Mouse (Mus musculus): ENCODE measurements at regions not wholly inside any gene's neighbourhood (a gene's known extent, or its start where the extent isn't known, plus 50 kb on each side); places are given as distances from the start of the nearest gene placed in this dataset.

- CTCF ChIA-PET, result no interaction called here
These were observed 475.8 kb downstream of the Rps29 start for GRCm38 (mm10) chr12:68683176-68683575.

- CTCF ChIA-PET, result no interaction called here
These were observed 478.3 kb downstream of the Rps29 start for GRCm38 (mm10) chr12:68680668-68681067.

GRCm38 (mm10) chr12:68676096-68676775, 482.8 kb downstream of the Rps29 start:
- CTCF ChIA-PET, result no interaction called here

DNA sequence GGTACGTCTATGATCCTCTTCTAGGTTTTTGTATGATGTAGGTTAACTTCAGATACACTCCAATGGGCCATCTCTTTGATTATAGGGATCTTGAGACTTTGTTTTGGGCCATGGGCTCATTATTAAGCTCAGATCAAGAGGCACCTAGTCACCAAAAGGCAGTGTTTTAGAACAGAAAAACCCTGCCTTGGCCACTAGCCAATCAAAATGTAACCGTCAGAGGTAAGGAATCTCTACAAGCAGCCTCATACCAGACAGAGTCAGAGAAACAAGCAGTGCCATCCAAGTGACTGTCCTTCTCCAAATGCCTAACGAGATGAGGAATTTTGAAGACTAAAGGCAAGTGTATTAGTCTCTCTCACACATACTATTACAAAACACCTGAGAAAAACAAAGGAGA, 487.0 kb downstream of the Rps29 start:
- CTCF ChIA-PET, result no interaction called here

DNA sequence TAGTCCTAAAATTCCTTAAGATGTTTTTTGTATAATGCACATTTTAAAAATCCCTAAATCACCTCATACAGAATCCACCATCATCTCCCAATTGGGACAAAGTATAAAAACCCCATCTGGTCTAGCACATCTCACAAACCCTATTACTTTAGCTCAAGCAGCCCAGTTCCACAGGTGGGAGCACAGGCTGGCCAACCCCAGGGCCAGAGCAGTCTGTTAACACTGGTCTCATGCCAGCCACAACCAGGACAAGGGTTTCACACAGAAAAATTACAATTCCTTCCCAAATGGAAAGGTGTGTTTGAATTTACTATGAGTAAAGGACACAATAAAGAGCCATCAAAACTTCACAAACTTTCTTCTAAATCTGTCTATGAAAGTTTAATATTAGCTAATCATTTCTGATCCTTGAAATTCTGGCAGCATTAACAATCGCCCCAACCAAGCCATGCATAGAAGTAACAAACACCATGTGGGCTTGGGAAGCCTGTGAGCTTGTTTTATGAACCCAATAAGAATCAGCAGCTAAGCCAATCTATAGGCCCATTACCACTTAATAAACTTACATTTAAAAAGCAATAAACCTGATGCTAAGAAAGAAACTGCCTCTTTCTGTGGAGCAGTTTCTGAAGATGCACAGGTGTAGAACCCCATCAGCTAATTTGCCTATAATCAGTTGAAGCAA, 512.9 kb downstream of the Rps29 start:
- CTCF ChIA-PET, result no interaction called here

- CTCF ChIA-PET, result no interaction called here
These were observed 515.3 kb downstream of the Rps29 start for GRCm38 (mm10) chr12:68643671-68644070.

DNA sequence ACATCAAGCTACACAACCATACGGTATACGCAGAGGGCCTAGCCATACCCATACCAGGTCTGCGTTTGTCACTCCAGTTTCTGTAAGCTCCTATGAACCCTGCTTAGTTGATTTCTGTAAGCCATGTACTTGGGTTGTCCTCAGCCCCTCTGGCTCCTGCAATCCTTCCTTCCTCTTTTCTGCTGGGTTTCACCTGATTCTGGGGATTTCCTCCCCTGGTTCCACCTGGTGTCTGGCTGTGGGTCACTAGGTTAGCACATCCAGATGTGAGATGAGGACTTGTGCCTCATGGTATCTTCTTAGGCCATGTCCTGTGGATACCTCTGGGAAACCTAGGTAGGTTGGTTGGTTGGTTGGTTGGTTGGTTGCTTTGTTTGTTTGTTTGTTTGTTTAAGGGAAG, 526.5 kb downstream of the Rps29 start:
- CTCF ChIA-PET, result no interaction called here

DNA sequence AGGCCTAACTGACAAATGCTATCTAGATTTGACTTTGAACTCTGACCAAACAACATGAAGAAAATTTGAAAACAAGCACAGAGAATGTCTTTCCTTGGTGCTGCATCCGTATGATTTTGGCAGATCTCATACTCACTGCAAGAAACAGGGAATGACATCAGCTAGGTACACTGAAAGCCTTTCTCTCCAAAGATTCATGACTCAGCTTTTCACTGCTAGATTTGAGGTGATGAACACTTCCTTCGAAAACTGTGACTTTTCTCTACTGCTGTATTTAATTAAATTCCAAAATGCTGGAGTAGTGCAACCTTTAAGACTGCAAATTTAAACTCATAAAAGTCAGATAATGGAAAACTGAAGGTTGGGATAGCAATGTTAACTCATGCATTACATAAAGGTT, 540.6 kb downstream of the Rps29 start:
- CTCF ChIA-PET, result no interaction called here

DNA sequence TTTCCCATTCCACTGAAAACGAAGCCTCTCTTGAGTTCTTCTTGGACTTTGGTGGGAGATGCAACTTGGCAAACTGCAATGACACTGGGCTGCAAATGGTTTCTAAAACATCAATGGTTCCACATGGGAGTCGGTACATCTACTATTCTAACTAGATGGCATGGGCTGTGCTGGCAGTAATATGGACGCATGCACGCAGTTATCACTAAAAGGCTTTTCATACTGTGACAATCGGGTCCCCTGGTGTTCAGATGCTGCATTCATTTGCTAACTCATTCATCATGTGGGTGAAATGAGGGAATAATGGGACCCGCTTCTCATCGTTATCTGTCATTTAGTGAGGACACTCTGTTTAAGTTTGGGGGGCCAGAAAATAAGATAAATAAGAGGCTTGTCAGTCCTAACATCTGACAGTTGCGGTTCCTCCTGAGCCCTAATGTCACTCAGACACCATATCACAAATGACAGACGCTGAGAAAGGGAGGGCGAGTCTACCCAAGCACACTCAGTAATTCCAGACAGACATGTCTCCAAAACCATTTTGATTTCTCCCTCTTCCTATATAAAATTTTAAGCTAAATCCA, 553.5 kb downstream of the Rps29 start:
- CTCF ChIA-PET, result no interaction called here

- CTCF ChIA-PET, result no interaction called here
These were observed 554.3 kb downstream of the Rps29 start for GRCm38 (mm10) chr12:68604524-68605299.

- CTCF ChIA-PET, result no interaction called here
These were observed 556.3 kb downstream of the Rps29 start for GRCm38 (mm10) chr12:68602682-68603081.

- CTCF ChIA-PET, result no interaction called here
These were observed 557.6 kb downstream of the Rps29 start for GRCm38 (mm10) chr12:68601366-68601765.

- CTCF ChIA-PET, result no interaction called here
These were observed 559.0 kb downstream of the Rps29 start for GRCm38 (mm10) chr12:68599681-68600596.

DNA sequence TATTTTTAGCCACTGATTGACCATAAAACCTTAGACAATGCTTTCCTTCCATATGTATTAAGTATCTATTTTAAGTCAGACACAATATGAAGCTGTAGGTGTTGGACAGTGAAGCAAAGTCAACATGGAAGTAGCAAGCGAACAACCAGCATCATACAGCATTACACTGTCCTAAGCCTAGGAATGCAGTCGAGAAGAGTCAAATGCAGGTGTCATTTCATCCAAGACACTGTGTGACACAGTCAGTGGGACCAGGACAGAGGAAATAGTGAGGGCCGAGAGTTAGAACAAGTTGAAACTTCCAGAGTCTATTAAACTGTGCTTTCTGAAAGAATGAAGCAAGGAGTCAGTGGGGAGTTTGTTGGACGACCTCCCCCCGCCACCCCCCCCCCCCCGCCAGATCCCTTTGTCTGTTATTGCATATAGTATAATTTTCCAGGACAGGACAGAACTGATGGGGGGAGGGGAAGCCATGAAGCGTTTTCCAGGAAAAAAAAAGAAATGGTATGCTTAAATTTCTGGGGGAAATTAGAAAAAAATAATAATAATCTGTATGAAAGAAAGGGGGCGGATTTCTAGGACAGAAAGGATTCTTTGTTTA, 559.9 kb downstream of the Rps29 start:
- CTCF ChIA-PET, result no interaction called here

GRCm38 (mm10) chr12:68585524-68585872, 573.5 kb downstream of the Rps29 start:
- CTCF ChIA-PET, result no interaction called here

- CTCF ChIA-PET, result no interaction called here
These were observed 574.0 kb downstream of the Rps29 start for GRCm38 (mm10) chr12:68584786-68585523.

DNA sequence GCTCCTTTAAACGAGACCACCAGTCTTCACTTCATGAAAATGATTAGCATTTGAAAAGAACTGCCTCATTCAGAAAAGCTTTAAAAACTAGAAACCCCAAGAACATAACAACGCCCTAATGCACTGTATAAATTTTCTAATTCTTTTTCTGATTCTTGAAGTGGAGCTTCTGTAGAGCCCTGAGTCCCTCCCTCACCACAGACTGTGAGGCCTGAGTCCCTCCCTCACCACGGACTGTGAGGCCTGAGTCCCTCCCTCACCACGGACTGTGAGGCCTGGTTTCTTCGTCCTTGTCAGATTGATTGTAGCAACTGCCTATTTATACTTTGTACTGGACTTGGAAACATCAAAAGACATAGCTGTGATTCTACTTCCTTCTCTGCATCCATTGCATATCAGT, 579.1 kb downstream of the Rps29 start:
- CTCF ChIA-PET, result no interaction called here

DNA sequence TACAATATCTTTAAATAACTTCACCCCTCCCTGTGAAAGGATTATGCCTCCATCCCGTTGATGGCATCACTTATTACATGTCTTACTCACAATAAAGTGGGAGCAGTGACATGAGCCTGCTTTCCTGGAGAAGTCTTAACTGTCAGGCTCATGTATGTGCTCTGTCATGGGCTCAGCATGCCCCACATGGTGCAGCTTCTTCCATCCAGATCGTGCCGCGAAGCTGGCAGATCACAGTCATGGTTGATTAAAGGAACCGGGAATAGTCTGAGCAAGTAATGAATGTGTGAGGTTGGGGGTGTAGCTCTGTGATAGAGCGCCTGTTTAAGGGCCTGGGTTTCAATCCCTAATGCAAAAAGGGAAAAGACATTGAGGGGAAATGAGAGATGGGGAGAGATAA, 581.5 kb downstream of the Rps29 start:
- CTCF ChIA-PET, result no interaction called here

- CTCF ChIA-PET, result no interaction called here
These were observed 582.1 kb downstream of the Rps29 start for GRCm38 (mm10) chr12:68576855-68577254.

GRCm38 (mm10) chr12:68554943-68555627, 603.9 kb downstream of the Rps29 start:
- CTCF ChIA-PET, result interaction anchor here (0.6 kb wide), 1 partner anchor 48 kb away, joined by 5 read pairs; no protein-coding TSS in a partner anchor

All from spleen, embryonic (tissue).